Mouse (Mus musculus): Measurements from ENCODE around the gene 7530416G11Rik. TPM values are rescaled to one million over a fixed set of nuclear protein-coding genes. Genes with fewer than 3 reads are reported as not detected.

7530416G11Rik gene
- not detected for total RNA-seq (2021)
- long read RNA-seq, experiment 1 = 0 reads
- long read RNA-seq, experiment 2 = 0 reads

DNA sequence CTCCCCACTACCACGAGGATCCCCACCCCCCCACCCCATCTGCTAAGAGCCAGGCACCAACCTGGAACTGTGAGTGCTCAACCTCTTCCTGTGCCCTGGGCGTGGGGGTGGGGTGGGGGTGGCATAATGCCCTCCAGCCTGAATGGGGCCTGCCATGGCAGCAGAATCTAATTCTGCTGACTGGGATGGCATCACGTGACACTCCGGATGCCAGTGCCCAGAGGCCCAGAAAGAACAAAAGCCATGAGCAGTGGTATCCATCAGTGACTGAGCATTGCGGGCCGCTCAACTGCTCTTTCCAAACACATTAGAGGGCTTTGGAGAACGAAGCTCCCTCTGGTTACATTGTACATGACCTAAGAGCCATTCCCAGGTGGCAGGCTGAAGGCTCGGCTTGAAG, at the start of gene 7530416G11Rik:
TSS of gene 7530416G11Rik (minus strand) at position 101 of the 400 bp plus-strand sequence.
- intact Hi-C loops (cut with DNase I) = no loop called here
- DNase-seq = no peak

DNA sequence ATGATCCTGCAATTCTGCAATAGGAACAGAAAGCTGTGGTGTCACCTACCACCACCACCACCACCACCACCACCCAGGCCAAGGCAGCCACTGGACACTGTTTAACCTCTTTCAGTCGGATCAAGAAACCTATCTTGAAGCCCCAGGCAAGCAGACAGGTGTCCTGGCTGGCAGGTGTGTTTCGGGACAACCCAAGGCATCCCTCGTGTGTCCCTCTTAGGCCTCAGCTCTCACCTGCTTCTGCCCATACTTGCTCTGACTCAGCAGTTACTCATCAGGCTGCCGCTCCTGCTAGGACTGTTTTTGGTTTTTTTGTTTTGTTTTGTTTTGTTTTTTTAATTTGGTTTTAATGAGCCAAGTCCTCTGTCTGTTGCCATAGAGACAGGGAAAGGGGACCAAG, 43.5 kb upstream of the 7530416G11Rik start:
- intact Hi-C loops (cut with DNase I) = no loop called here
- no peak for DNase-seq

DNA sequence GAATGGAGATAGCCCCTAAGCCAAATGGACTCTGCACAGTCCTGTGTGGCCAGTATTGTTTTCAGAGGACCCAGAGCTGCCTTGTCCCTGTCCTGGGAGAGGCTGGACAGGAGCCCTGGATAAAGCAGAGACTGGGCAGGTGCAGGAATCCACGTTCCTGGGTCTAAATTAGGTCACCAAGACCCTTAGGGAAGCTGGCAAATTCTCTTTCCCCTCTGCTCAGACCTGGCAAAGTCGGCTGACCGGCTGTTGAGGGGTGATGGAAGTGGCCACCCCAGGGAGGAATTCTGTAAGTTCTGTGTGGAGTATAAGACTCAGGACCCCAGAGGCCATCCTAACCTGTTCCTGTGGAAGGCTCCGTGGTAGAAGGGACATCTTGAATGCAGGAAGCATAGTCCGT, 42.3 kb upstream of the 7530416G11Rik start:
- intact Hi-C loops (cut with DNase I) = no loop called here
- DNase-seq = no peak

DNA sequence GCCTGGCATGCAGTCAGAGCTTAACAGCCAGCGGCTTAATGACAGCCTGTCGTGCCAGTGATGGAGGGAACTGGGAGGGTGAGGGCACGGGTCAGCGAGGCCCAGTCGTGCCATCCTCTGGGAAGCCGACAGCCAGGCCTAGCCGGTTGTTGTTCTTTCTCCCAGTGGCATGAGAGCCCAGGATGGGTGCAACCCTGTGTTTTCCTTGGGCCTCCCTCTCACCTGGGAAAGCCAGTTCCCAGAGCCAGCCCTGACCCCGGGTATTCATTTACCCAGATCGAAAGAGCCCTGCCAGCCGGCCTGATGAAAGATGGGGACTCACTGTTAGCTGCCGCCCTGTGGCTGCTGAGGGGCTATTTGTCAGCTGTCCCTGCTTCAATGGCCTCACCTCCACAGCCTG, 35.1 kb upstream of the 7530416G11Rik start:
- no peak for DNase-seq
- intact Hi-C loops (cut with DNase I) = no loop called here

DNA sequence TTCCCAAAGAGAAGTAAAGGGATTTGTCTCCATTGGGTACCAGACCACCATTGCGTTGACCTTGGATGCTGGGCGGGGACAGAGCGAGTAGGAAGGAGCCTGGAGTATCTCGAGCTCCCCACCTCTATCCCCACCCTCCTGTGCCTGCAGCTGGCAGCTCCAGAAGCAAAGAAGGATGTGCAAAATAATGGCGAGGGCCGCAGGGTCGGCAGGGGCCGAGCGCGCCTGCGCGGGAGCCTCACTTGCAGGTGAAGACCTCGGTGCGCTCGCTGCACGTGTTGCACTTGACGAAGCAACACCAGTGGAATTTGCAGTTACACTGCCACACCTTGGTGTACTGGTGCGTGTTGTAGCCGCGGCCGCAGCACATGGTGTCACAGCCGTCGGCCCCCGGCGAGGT, 34.1 kb upstream of the 7530416G11Rik start:
- no peak for DNase-seq
- intact Hi-C loops (cut with DNase I) = no loop called here

DNA sequence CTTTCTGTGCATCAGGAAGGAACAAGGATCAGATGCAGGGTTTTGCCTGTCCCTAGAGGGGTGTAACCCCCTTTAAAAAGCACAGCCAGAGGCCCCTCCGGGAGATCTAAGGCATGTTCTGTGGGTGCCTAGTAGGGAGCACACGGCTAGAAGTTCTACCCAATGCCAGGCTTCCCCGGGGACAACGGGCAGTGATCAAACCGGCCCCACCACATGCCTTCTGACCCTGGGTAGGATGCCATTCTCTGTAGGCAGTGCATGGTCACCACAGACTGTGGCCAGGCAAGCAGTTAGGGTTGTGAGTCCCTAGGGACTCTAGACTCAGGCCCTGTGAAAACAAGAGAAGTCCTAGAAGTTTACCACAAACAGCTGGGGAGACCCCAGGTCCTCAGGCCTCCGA, 31.6 kb upstream of the 7530416G11Rik start:
- intact Hi-C loops (cut with DNase I) = no loop called here

DNA sequence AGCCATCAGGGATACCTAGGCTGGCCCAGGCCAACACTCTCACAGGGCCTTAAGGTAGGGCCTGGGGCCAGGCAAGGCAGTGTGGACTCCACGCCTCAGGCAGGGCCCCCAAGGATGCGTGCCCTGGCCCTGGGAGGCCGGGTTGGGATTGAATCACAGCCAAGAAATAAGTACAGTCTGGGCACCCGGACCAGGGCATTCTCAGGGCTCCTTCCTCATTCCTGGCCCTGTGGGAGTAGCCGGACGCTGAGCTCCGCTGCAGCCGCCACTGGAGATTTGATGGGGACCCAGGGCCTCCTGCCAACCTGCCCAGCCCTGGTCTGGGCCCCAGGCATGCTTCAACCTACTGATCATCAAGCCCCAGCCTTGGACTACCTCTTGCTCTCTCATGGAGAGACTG, 31.2 kb upstream of the 7530416G11Rik start:
- intact Hi-C loops (cut with DNase I) = no loop called here
- no peak for DNase-seq

More for the DNA sequence above, 31.6 kb upstream of the 7530416G11Rik start:
- DNase-seq = no peak

DNA sequence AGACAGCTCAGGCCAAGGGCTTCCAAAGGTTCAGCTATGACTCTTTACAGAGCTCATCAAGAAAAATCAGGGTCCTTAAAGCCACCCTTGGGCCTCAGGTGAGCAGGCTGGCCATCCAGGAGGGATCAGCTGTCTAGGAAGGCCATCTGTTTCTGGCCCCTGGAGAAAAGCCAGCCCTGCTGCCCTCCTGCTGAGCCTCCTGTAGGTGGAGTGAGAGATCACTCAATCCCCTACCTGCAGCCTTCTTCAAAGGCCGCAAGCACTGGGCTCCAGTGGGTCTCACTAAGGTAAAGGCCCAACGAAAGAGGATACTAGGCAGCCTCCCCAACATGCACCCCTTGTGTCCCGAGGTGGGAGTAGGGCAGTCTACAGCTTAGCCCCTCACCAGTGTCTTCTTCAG, 29.0 kb upstream of the 7530416G11Rik start:
- DNase-seq = no peak
- intact Hi-C loops (cut with DNase I) = no loop called here

DNA sequence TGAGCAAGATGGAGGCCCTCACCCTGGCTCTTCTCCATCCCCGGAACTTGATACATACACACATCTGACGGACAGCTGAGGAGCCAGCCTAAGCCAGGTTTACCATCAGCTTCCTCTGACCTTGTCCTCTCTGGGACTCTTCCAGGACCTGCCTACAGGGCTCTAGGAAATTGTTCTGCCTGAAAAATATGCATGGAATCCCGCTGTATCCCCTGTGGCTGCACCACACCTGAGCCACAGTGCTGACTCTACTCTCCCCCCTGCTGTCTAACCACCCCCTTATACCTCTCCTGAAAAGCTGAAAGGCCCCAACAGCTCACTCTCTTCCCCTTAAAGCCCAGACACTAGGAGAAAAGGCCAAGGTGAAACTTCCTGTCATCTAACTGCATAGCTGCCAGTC, 26.9 kb upstream of the 7530416G11Rik start:
- intact Hi-C loops (cut with DNase I) = no loop called here
- no peak for DNase-seq

DNA sequence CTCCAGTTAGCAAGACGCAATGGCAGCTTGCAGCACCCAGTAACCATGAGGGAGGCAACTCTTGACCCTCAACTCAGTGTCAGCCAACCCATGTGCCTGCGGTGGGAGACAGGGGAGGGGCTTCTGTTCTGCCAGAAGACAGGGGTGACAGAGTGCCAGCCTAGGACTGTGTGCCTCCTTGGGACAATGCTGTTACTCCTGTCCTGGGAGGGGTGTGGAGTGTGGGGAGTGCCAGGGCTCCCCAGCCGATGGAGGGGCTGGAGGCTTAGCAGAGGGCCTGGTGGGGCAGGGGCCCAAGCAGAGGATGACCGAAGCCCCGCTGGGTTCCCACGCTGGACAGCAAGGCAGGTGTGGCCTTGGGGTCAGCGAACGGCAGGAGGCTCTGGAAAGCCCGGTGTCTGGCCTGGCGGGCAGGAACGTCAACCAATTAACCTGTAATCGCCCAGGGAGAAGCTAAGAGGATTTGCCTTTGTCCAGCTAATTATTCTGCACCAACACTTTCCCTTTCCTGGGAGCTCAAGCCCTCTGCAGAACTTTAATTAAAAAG, 21.4 kb upstream of the 7530416G11Rik start:
- intact Hi-C loops (cut with DNase I) = no loop called here
- no peak for DNase-seq

DNA sequence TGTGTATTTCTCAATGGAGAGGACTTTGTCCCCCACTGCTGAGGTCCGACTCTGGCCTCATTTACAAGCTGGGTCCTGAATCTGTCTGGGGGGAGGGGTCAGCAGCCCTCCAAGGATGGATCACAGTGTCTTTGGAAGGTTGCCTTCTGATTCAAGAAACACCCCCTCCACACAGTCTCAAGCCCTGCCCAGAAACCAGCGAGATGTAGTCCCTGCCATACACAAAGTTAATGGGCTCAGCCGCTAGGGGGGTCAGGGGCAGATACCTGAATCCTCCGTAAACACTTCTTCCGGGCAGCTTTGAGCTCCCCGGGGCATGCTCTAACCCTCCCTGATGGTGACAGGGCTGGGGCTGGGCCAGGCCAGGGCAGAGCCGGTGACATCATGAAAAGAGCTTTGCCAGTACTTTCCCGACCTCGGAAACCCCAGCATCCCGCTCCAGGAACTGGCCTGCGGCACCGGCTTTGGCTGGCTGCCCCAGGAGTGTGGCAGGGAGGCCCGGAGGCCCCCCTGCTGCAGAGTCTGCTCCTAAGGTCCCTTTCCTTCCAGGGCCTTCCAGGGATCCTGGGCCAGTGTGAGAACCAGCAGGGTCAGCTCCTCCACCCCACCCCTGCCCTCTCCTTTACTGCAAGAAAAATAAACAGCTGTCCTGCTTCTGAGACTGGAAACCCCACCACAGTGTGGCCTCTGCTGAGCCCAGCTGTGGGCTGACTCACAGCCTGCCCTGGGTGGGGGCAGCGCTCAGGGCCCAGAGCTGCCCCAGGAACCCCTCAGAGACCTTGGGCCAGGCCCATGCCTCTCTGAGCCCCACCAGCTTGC, 20.4 kb upstream of the 7530416G11Rik start:
- peak; percentile 51 to 52 for DNase-seq
- intact Hi-C loops (cut with DNase I) = no loop called here

DNA sequence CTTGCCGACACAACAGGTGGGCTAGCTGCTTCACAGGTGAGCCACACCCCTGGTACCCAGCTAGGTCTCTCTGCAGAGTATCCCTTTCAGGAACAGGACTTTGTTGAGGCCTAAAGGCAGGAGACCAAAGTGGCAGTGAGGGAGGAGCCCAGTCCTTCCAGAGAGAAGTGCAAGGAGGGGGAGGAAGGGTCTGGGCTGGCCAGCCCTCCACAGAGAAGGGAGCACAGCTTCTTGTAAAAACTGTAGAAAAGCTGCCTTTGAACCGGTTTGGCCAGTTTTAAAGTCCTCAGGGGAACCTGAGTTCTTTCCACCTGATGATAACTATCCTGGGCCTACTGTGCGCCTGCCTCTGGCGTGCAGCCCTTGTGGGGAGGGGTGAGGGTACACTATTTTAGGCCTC, 16.4 kb upstream of the 7530416G11Rik start:
- DNase-seq = no peak
- intact Hi-C loops (cut with DNase I) = no loop called here

DNA sequence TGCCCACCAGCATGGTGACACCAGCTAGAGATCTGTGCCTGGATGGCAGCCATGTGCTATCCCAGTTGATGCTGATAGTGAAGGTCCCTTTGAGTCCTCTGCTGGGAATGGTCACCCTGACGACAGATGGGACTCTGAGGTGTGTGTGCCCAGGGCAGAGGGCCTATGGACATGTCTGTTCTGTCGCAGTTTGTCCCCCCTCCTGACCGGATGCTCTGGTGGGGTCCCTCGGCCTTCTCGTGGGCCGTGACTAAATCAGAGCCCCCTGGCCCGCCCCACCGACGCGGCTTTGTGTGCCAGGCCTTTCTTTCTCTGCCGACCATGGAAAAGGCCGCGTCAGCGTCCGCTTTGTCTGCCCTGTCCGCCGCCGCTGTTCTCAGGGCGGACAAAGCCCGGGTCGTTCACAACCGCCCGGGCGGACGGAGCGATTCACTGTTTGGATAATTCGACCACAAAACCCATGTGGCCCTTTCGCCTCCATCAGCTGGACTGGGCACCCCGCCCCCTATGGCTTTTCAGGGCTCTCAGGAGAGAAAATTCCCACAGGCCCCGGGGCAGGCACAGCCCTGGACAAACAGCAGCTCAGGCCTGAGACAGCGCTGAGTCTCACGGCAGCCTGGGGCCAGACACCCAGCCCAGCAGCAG, 4.5 kb upstream of the 7530416G11Rik start:
- intact Hi-C loops (cut with DNase I) = no loop called here
- DNase-seq = no peak

DNA sequence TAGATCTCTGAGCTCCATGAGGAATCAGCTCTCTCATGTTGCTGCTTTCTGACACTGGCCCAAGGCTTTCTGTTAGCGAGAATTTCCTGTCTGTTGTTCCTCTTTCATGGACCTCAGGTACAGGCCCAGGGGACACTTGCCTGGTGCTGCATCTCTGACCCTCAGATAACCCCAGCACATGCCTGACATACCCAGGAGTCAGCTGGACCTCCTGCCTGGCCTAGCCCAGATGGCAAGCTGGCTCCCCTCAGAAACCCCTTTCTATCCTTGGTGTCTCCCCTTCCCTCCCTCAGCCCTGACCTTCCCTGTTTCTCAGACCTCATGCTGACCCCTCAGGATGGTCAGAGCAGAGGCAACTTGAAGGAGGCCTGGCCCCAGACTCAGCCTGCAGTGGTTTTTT, 3.7 kb upstream of the 7530416G11Rik start:
- intact Hi-C loops (cut with DNase I) = no loop called here
- DNase-seq = no peak

DNA sequence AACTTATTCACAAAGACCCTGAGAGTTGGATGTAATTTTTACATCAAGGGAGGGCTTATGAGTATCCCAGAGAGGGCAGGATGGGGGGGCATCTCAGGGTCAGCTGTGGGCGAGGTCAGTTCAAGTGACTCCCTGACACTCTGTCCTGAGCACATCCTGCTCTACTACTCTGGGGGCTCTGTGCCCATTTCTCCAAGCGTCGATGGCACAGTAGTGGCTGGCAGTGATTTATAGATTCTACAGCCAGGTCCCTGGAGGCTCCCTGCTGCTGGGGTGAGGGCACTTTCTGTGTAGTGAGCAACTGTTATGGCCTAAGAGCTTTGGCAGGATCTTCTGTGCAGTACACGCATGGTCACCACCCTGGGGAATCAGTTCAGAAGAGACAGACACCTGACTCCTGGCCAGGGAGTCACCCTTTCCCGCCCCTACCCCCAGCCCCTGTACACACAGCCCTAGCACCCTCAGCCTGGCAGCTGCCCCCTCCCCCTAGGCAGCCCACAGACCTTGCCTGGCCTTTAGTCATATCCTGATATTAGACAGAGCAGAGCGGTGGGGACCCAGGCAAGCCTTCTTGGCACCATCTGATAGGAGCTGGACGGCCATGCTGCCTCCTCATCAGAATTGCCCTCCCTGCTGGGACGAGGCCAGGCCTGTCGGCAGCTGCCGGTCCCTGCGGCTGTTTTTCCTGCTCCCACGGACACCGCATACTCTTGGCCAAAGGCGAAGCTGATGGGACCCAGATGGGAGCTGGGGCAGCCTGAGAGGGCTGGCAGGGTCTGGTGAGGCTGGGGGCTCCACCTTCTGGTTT, 2.3 kb upstream of the 7530416G11Rik start:
- peak; percentile 57 to 67 for DNase-seq
- intact Hi-C loops (cut with DNase I) = no loop called here

DNA sequence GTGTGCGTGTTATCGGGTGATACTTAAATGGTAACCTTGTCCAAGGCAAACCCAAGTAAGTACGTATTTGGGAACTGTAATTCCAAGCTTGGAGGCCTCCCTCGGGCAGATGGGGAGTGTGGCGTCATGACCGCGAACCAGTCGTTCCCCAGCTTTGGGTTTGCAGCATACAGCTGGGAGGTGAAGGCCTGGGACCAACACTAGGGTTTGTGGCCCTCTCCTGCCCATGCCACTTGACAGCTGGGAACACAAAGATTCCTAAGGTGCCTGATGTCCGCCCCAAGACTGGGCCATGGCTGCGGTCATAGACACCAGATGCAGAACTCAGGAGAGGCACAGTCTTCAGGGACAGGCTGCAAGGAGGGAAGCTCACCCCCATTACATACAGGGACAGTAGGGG, 2.8 kb downstream of the 7530416G11Rik start:
- DNase-seq = no peak
- intact Hi-C loops (cut with DNase I) = no loop called here

DNA sequence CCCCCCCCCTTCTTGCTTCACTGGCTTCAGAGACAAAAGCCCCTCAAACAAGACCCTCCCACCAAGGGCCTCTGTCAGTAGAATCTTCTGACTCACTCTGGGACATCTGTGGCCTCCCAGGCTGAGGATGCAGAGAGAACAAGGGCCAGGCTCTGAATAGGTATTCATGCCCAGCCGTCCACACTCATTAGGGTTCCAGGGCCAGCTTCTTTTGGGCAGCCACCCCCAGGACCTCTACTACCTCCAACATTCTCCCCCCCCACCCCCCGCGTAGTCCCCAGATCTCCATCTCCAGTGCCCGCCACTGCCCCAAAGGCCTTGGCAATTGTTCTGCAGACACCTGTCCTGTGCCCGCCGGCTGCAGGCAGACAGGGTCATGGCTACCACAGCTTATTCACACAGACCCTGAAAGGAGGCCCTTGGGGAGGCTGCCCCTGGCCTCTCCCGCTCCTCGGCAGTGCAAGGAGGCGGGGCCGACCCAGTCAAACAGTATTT, 5.0 kb downstream of the 7530416G11Rik start:
- intact Hi-C loops (cut with DNase I) = no loop called here
- DNase-seq = no peak

DNA sequence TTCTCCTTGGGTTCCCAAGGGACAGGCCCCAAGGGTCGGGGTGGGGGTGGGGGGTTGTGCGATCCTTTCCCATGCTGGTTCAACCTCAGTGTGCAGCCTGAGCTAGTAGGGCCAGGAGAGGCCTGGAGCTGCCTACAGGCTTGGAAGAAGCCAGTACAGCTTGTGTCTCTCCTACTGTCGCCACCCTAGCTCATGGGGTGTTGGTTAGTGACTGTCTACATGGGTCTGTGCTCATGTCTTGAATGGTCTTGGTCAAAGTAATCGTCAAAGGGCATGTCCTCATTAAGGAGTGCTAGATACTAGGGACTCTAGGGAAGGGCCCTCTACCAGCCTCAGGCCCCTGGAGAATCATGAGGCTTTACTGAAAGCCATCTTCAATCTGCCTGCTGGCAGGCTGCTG, 5.5 kb downstream of the 7530416G11Rik start:
- no peak for DNase-seq
- intact Hi-C loops (cut with DNase I) = no loop called here

DNA sequence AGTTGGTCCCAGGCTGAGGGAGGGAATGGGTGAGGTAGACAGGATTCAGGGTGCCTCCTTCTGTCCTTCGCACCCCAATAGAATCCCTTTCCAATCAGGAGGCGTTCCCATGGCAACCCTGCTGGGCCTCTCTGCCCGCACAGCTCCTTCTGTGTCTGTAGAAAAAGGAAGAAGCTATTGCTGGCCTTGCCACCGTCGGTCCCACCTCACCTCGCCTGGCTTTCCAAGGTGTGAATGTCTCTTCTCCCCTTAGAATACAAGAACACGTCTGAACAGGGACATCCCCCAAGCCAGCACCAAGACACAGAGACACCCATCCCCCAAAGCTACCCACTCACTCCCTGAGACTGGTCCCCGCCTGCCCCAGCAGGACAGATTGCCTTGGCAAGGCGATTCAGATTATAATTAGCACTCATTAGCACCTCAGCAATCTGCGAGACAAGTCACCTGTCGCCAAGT, 8.8 kb downstream of the 7530416G11Rik start:
- DNase-seq = no peak
- intact Hi-C loops (cut with DNase I) = no loop called here

DNA sequence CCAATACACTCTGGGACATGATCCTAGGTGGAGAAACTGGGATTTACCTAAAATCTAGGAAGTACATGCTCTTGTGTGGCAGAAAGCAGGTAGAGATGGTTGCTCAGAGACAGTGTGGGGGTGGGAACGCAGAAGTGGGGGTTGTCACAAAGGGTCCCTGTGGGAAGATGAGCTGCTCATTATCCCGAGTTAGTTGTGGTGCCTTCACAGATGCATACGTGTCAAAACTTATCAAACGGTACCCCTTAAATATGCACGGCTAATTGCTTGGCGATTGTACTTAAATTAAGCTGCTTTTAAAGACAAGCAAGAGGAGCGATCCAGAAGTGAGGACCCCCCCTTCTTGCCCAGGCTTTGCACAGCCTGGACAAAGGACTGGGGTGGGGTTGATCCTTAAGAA, 13.3 kb downstream of the 7530416G11Rik start:
- intact Hi-C loops (cut with DNase I) = loop anchor here (10.0 kb wide), 1 partner anchor 205 kb away; no protein-coding TSS in a partner anchor

DNA sequence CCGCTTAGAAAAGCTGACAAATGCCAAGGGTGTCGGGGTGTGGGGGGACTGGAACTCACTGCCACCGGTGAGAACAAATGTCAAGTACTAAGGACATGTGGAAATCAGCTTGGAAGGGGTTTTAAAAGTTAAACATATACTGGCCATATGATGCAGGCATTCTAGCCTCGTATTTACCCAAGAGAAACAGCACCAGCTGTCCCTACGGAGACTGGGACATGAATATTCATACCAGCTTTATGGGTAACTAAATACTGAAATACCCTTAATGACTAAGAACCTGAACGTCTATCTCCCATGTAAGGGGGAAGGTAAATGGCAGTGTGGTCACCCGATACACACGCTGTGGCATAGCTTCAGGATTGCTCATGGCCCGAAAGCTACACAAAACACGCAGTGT, 14.1 kb downstream of the 7530416G11Rik start:
- intact Hi-C loops (cut with DNase I) = loop anchor here (10.0 kb wide), 1 partner anchor 206 kb away; no protein-coding TSS in a partner anchor

More for the DNA sequence above, 13.3 kb downstream of the 7530416G11Rik start:
- DNase-seq = no peak

More for the DNA sequence above, 14.1 kb downstream of the 7530416G11Rik start:
- DNase-seq = no peak

Measured in gastrocnemius, postnatal 36 days (tissue).